Mouse (Mus musculus) ovary, postnatal 14 days (tissue): Measurements from ENCODE around the gene Gm572.

ENCODE experiments used
- DNase-seq: peaks from one replicate; pipeline ENCODE4 v3.0.0; 2022; ENCODE audit warnings: low spot score

Gm572 gene

DNA sequence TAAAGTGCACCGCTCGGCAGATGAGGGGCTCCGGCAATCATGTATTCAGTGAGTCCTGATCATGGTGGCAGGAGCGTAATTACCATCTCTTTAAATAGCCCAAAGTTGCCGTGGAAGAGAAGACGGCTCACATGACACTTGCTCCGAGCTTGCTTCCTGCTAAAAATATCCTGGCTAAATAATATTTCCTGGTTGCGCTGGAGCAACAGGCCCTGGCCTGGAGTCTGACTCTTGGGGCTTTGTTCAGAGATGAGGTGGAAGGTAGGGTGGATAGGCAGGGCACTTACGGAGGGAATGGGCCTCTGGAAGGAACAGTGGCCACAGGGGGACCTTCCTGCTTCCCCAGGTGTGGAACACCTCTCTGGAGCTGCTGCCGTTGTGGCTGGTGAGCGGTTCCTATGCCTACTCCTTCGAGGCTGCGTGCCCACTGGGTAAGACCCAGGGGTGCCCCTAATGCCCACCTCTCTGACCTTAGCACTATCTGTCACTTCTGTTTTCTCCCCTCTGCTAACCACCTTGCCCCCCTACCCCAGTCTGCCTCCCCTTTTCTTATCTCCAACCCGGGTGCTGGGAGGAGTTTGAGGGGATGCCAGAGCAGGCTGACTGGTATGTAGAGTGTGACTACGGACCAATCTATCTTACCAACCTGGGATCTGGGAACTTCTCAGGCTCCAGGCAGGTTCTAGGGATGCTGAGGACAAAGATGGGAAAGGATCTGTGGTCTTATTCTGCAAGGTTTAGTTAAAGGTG is 24.1 kb downstream of the Gm572 start:
- no peak for DNase-seq

DNA sequence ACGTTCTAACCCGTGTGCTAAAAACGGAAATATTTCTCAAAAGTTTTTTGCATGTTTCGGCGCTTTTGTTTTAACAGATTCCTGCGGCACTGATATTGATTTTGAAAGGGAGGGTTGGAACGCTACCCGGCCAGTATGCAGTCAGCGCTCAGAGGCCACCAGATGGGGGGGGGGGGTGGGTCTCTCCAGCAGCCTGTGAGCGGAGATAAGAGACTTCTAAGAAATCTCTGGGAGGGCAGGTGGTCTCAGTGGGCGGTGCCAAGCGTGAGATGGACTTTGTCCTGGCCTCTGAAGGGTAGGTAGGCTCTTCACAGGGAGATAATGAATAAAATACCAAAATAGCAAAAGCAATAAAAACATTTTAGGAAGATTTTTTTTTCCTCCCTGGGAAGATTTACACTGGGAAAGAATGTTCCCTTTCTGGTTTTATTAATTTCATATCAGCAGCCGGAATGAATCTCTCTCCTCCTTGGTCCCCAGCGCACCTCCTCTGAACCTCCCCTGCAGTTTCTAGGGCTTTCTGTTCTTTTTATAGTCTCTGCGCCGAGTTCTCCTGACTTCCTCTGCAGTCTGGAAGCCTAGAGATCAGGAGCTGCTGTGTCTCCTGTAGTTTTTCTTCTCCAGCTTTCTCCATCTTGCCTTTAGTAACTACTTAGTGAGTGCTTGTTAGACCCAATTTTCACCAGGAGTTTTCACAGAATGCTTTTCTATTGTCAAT is 28.3 kb downstream of the Gm572 start:
- no peak for DNase-seq

DNA sequence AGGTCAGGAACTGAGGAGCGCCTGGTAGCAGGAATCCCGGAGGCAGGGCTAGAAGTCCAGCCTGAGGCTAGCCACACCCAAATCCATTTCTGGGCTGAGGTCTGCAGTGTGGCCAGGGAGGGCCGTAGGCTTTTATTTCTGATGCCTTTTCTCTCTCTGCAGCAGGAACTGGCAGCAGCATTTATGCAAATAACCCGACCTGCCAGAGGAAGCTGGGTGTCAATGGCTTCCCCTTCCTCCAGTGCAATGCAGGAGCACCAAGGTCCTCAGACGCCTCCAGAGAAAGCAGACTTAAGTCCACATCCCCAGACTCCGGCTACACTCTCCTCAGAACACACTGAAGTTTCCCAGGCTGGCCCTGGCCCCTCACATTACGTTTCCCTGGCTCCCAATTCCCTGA is 31.9 kb downstream of the Gm572 start:
- DNase-seq, result no peak

DNA sequence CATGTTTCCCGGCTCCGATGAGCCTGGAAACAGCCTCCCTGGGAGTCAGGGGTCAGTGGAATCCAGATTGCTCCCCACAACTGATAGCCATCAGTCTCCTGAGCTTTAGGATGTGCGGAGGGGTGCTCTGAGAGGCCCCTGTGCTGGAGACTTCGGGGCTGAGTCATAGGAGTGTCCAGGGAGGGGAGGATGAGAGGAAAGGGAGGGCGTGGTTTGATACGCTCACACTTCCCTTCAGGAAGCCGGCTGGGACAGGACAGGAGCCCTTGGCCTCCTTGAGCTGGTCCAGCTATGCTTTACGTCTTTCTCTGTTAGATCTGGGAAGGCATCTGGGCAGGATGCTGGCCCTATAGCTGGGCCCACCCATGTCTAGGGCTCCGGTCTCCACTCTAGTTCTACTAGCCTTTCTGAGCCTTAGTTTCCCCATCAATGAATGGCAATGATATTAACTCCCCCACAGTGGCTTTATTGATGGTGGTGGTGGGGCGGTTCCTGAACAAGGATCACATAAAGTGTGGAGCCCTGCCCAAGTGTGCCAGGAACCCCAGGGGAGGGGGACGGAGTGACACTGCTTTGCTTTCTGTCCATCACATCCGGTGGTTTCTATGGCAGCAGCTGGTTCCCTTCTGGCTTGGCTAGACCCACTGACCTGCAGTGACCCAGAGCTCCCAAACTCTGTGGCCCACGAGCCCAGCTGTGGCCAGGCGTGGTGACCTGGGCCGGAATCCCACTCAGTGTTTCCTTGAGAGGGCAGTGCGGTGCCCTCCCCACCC is 33.3 kb downstream of the Gm572 start:
- no peak for DNase-seq

DNA sequence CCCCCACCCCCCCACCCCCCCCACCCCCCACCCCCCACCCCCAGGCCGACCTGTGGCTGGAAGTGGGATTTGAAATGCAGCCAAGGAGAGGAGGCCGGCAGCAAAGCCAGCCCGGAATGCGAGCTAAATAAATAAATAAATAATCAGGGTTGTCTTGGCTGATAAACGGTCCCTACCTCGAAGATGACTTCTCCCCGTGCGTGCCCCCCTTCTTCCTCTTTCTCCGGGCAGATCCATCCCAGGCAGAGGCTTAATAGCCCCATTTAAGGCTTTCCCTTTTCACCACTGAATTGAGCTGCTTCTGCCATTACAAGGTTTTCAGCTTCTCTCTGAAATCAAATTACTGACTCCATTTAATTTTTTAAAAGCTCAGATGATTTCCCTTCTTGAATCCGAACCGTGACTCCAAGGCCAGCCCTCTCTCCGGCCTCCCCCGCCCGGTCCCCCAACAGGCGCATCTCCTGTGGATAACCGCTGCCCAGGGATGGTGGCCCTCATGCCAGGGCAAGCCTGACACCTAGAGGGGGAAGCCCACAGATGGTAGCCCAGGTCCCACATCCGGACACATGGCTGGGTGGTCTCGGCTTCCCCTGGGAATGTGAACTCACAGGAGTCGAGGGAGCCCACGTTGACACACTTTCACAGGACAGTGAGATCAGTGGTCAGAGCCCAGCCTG is 34.0 kb downstream of the Gm572 start:
- DNase-seq, result no peak

DNA sequence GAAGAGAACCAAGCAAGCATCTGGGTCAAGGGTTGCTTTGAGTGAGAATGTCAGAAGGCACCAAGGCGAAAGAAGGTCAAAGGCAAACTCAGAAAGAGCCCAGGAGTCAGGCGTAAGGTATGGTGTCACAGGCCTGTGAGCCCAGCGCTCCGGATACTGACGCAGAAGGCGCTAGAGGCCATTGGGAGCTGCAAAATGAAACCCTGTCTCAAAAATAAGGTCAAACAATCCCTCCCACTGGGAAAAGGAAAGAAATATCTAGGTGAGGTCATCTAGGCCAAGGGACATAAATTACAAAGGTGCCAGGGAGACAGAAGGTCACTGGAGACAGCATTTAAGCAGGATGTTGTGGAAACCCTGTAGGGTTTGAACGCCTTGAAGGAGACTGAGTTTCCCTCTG is 35.0 kb downstream of the Gm572 start:
- no peak for DNase-seq

DNA sequence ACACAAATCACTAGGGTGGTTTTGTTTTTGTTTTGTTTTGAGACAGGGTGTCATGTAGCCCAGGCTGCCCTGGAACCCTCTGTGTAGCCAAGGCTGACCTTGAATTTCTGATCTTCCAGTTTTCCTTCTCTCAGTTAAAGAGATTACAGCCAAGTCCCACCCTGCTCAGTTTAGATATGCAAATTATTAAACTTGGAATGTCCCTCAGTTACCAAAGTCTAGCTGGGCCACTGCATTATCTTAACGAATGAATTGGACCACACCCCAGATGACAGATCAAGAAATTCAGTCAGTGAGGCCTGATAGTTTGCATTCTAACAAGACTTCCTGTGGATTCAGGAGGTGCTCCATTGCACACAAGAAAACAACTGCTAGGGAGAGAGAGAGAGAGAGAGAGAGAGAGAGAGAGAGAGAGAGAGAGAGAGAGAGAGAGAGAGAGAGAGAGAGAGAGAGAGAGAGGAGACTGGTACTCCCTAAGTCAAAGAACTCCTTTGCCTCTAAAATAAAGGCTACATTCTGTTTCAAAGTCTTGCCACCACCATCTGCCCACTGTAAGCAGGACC is 37.5 kb downstream of the Gm572 start:
- no peak for DNase-seq

DNA sequence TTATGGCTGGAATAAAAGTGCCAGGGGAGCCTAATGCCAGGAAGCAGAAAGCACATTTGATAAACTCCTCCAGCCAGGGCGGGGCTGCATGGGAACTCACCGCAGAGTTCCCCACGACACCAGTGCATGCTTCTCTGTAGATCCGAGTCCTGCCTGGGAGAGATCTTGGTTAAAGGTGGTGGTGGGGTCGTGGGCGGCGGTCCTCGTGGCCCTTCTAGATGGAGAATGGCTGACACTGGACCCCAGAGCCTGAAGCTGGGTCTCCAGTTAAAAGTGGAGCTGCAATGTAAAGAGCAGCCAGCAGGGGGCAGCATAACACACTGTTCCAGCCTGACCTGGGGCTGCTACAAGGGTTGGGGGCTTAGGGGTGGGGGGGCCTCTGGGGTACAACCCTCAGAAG is 38.3 kb downstream of the Gm572 start:
- DNase-seq, result peak; percentile 53

DNA sequence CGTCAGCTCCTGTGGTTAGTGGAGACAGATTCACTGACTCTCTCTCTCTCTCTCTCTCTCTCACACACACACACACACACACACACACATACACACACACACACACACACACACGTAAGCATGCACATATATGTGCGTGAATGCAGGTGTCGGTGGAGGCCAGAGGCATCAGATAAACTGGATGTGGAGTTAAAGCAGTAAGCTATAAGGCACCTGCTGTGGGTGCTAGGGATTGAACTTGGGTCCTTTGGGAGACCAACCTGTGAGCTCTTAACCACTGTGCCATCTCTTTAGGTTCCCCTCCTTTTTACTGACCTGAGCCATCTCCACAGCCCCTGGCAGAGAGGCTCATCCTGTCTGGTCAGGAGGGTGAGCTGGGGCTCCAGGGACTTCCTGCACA is 39.8 kb downstream of the Gm572 start:
- no peak for DNase-seq

DNA sequence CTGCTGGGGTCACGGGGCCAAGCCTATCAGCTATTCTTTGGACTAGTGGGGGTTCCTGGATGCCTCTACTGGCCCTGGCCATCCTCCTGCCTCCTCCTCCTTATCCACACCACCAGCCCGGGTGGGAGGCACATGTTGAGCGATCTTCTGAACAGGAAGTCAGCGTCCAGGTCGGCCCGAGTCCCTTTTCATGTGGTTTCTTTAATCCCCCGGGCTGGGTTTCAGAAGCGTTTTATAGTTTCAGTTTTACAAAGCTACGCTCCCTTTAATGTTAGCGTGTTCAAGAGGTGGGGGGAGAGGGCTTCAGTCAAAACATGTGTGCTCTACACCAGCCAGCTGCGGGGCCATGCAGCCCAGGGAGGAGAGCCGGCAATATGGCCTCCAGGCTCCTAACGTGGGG is 40.4 kb downstream of the Gm572 start:
- no peak for DNase-seq

DNA sequence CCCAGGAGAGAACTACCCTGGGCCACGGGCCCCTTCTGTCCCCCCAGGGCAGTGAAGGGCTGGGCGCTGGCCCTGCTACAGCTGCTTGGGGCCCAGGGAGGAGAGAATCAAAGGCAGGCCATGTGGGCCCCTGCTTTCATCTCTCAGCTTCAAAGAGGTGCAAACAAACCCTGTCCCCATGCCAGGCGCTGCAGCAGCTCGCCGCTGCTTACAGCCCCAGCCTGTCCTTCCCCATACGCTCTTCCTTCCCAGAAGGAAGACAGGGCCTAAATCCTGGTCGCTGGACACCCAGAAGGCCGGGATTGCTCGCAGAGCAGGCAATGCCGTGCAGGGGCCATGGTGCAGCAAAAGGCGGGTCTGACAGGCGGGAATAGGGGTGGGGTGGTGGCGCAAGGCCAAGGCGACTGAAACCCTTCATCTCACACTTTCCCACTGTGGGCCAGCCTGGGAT is 43.4 kb downstream of the Gm572 start:
- no peak for DNase-seq

DNA sequence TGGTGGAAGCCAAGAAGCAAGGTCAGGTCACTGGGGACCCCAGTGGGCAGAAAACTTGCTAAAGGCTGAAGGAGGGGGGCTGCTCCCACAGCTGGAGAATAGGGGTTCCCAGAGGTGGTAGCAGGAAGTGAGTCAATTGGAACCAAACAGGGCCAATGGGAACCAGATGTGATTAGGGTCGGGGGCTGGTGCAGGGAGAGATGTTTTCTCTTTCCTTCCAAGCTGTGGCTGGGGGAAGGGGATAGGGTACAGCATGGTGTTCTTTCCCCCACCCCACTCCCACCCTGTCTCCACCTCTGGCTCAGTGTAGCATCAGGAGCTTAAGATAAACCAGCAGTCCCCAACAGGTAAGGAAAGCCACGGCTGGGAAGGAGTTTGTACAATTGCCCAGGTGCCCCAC is 45.0 kb downstream of the Gm572 start:
- no peak for DNase-seq

DNA sequence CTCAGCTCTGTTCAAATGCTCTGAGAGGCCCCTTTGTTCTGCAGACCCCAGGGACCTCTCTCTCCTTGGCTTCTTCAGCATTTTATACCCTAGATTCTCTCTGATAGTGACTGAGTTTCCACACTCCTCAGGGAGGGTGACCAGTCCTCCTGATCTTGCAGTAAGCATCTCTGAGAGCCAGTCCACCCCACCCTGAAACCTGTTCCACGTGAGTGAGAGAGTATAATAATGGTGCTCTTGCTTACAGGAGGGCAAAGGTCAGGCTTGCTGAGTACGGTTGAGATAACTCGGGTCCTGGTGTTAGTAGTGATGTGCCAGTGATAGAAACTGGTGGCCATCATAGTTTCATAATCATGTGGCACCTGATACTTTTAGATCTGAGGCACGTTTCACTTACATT is 48.1 kb downstream of the Gm572 start:
- no peak for DNase-seq

DNA sequence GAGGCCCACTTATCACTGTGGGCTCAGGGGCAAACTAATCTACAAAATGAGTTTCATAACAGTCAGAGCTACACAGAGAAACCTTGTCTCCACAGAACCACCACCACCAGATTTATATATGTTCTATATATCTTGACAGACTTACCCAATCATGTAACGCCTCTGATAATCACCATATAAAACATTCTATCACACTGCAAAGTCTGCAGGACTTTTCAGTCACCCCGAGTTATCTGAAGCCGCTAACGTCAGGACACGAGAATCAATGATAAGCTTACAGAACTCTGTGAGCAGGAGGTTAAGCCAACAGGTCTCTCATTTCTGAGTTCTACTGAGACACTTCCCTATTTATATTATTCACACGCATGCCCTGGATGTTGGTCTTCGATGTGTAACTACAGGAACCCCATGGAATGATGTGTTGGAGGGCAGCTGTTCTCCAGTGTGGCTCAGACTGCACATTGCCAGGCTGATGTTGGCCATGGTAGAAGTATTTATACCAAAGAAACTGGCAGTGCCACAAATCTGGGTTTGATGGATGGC is 50.4 kb downstream of the Gm572 start:
- DNase-seq, result no peak

DNA sequence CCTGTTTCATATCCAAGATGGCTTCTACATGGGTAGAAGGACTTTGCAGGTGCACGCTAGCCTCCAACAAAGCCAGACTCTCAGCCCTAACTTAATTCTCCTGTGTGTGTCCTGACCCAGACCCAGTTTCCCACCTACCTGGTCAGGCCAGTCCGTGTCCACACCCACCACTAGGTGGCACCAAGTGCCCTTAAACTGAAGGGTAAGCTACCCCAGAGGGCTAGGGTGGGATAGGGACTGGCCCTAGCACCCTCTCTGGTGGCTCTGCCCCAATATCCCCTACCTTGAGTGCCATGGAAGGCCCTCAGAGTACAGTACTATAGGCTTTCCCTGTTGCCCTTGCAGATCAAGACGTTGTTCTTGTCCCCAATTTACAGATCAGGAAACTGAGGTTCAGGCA is 61.6 kb downstream of the Gm572 start:
- DNase-seq, result no peak

DNA sequence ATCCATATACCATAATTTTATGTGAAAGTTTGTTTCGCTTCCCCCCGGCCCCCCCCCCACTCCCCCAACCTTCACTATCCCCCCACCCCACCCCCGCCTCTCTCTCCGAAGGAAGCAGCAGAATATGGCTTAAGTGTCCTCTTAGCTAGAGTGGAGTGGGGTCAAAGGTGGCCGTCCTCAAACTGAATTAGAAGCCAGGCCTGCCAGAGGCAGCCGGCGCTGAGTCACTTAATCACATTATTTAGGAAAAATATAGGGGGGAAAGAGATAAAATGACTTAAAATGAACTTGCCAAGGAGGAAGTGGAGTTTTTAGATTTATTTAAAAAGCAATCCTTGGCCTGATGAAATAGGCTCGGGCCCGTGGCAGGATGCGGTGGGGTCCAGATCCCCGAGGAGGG is 65.7 kb downstream of the Gm572 start:
- DNase-seq, result no peak

DNA sequence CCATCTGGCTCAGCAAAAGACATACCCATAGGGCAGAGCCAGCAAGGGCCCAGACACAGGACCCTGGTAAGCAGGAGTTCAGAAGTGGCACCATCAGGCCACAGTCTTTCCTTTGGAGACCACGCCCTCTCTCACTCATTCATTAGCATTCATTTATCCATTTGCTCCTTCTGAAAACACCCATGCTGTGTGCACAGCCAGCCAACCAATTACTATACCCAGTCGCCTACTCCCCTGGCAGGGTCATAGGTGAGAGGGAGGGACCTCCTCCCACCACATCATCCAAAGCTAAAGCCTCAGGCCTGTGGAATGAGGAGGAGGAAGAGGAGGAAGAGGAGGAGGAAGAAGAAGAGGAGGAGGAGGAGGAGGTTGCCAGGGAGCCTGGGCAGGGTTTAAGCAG is 67.3 kb downstream of the Gm572 start:
- DNase-seq, result no peak

DNA sequence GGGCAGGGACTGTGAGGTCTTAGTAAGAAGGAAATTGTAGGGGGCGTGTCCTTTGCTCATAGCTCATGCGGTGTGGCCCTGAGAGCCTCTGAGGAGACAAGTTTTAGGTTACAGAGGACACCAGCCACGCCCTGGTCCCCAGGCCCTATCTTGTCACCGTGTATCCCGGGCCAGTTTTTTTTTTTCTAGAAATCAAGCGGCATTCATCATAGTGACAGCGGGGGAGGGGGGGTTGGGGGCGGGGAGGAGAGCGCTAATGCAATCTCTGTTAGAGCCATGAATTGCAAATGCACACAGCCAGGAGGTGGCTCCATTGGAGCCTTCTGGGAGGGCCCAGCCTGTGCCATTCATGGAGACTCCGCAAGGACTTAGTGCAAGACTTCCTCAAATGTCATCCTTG is 68.2 kb downstream of the Gm572 start:
- no peak for DNase-seq

DNA sequence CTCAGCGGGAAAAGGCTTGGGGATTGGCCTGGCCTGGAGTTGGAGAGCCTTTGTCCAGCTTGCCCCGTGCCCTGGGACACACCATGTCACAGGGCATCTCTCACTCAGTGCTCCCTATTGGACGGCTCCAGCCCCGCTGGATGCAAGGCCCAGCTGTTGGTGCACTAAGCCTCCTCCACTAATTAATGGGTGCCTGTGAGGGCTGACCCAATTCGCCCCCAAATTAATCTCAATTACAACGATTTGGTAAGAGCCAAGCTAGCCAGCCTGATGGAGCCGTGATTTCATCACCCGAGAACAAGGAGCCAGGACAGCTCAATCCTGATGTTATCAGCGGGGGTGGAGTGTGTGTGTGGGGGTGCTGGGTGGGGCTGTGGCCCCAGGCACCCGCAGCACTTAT is 69.5 kb downstream of the Gm572 start:
- no peak for DNase-seq

DNA sequence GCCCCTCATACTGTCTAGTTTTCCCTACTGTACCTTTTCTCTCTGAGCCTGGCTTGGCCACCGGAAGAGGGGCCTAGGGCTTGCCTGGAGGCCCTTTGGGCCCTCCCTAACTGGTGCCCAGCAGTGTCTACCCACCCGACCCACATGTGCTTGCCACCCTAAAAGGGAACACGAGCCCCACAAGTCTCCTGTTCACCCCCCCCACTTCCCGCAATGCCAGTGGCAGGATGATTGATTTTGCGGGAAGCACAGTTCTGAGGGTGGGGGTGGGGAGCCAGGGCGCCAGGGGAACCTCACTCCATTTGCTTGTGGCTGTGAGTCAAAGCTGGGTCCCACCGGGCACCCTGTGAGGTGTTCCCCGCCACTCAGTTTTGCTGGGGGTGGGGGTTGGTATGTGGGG is 70.9 kb downstream of the Gm572 start:
- DNase-seq, result no peak

DNA sequence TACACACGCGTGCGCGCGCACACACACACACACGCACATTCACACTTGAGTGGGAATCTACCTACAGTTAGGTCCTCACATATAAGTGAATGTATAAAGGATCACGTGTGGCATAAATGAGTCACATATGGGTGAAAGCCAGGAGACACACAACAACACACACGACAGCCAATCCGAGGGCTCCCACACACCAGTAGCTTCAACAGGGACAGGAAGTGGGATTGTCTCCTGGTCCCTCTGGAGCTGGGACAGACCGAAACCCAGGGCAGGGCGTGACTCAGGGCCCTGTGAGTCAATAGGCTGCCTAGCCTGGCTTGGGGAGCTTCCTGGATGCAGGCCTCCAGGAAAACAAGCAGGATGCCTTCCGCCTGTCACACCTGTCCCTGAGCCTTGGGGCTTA is 71.6 kb downstream of the Gm572 start:
- no peak for DNase-seq

DNA sequence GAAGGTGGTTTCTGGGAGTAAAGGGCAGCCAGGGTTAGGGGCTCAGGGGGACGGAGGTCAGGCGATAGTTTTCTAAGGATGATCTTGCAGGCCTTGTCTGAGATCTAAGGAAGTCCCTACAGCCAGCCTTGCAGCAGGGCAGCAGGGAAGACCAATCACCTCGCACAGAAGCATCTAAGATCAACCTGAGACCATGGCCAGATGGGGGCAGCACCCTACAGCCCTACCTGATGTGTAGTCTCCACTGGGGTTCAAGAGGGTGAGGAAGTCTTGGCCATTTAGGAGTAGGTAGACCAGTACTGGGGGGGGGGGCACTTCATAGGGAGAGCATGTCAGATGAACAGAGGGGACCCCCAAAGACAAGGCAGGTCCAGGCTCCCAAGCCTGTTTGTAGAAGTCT is 72.3 kb downstream of the Gm572 start:
- DNase-seq, result no peak
